Mouse (Mus musculus): ENCODE data around the gene Pitpnm2.
A peak's percentile ranks its signal among the peaks of the same experiment; 100 is the strongest.

Gene Pitpnm2

GRCm38 (mm10) chr5:124093852-124094604, 155.5 kb downstream of the Pitpnm2 start:
- DNase-seq (ENCODE audit: low spot score in 2 of 2) = no peak

DNA sequence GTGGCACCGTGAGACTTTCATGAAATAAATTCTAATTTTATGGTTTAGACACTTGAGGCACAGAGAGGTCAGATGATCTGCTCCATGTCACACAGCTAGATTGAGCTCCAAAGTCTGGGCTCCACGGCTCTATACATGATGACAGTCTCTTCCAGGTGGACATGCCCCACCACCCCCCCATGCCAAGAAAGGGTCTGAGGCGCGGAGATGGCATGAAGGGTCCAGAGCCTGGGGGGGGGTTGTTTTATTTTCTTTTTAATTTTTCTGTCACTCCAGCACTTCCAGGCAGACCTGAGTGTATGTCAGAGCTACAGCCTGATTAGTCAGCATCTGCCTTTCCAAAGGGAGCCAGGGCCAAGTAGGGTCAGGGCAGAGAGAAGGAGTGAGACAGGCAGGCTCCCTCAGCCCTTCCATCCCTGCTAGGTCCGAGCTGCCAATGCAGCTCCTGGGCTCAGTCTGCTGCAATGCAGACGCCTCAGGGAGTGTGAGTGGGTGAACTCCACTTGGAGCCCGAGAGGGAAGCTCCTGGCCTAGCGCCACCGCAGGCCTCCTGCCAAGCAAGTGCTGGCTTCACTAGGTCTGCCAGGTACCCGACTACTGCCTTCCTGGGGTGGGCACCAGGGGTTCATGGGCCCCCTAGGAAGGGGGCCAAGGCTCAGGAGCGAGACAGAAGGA, 156.3 kb downstream of the Pitpnm2 start:
- peak in 1 of 2 experiments; percentile 86 for DNase-seq (ENCODE audit: low spot score in 2 of 2)

DNA sequence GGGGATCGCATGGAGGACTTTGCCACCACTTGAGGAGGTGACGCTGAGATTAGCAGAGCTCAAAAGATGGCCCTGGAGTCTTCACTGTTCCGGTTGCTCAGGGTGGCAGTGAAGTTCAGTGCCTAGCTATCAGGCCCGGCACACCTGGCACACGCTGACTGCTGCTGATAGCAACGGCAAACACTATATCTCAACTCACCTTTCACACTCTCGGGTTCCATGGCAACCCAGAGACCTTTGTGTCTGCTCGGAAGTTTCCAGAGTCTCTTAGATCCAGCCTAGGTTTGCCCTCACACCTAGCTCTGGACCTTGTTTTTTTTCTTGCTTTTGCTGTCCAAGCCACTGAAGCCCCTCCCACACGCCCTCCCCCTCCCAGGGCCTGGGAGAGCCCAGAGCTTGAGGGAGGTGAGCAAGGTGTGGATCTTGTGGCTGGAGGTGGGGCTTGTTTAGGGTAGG, 157.6 kb downstream of the Pitpnm2 start:
- DNase-seq (ENCODE audit: low spot score in 2 of 2) = no peak

- no peak for DNase-seq (ENCODE audit: low spot score in 2 of 2)
These were observed 159.7 kb downstream of the Pitpnm2 start for GRCm38 (mm10) chr5:124089868-124090267.

GRCm38 (mm10) chr5:124086876-124087275, 162.7 kb downstream of the Pitpnm2 start:
- no peak for DNase-seq (ENCODE audit: low spot score in 2 of 2)

GRCm38 (mm10) chr5:124085513-124085912, 164.0 kb downstream of the Pitpnm2 start:
- peak; percentile 45 to 46 for DNase-seq (ENCODE audit: low spot score in 2 of 2)

DNA sequence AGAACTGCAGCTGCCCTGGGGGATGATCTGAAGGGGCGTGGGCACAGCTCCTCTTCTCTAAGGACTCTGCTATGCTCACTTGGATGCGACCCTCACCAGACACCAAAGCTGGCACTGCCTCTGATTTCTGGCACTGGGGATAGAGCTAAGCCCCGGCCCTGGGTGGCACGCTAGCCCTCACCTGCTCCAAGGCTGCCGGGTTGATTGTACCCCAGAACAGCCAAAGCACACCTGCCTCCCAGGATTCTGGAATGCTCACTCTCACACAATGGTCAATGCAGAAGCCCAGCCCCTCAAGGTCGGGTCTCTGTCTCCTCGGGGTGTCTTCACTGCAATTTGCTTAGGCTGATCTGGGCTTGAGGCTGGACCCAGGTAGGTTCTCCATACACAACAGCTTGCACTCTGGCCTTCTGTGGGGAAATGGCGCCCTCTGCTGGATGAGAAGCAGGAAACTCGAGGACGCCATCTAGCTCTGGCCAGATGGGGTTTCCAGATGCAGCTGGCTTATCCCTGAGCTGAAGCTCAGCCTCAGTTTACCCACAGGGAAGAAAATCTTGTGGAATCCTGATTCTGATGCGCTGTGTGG, 164.9 kb downstream of the Pitpnm2 start:
- DNase-seq (ENCODE audit: low spot score in 2 of 2) = peak; percentile 51 to 88

- DNase-seq (ENCODE audit: low spot score in 2 of 2) = no peak
These were observed 165.5 kb downstream of the Pitpnm2 start for GRCm38 (mm10) chr5:124083850-124084587.

DNA sequence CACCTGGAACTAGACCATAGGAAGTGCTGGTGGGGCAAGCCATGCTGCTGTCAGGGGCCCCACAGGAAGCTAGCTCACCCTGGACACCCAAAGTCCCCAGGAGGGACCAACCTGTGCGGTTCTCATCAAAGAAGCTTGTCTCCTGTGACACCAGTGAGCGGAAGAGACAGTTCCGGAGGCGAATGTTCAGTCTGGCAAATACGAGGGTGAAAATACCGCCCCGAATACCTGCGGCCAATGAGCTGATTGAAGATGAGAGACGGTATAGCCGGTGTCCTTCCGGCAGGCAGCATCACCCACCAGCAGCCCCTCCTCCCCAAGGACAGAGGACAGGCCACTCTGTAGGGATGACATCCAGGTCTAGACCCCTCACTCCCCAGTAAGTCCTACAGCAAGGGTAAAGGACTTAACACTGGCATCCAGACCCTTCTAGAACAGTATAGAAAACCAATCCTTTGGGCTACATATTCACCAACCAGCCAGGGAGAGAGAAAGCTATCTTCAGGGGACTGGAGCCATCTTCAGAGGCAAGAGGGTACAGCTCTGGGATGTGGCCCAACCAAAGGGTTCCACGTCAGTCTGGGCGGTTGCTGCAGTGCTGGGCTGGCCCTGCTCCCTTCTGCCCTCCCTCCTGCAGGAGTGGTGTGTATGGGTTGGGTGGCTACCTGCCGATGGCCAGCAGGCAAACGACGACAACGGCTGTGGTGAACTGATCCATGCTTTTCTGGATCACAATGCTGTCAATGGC, 166.4 kb downstream of the Pitpnm2 start:
- no peak for DNase-seq (ENCODE audit: low spot score in 2 of 2)

- DNase-seq (ENCODE audit: low spot score in 2 of 2) = no peak
These were observed 167.1 kb downstream of the Pitpnm2 start for GRCm38 (mm10) chr5:124082447-124082846.

GRCm38 (mm10) chr5:124079880-124080279, 169.7 kb downstream of the Pitpnm2 start:
- no peak for DNase-seq (ENCODE audit: low spot score in 2 of 2)

GRCm38 (mm10) chr5:124078794-124079416, 170.7 kb downstream of the Pitpnm2 start:
- DNase-seq (ENCODE audit: low spot score in 2 of 2) = peak; percentile 52 to 78

GRCm38 (mm10) chr5:124077856-124078460, 171.6 kb downstream of the Pitpnm2 start:
- no peak for DNase-seq (ENCODE audit: low spot score in 2 of 2)

DNA sequence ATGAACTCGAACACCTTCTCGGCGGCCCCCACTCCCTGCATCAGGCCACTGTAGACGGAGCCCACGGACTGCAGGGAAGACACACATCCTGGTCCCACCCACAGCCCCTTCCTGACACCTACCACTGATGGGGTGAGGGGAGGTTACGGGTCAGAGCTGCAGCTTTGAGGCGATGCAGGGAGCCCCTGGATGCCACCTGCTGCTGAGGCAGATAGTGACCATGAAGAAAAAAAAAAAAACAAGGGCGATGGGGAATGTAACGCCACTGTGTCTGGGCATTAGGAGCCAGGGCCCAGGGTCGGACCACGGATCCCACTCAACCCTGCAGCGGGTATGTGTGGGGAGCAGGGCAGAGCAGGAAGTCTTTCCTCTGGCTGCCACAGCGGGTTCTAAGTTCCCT, 172.3 kb downstream of the Pitpnm2 start:
- DNase-seq (ENCODE audit: low spot score in 2 of 2) = no peak

DNA sequence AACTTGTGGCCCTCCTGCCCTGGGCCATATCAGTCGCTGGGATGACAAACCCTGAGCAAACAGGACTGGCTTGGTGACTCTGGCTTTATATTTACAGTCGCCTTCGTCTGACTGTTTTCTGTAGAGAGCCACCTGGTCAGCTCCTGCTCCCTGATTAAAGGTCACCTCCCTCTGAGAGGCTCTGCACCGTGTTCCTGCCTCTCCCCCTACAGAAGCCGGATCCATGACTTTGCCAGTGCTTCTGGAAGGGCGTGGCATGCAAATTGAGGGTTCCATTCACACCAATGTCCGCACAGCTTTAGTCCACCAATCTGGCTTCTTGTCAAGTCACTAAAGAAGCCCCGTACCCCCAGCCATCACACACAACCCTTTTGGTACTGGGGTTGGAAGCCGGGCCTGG, 173.0 kb downstream of the Pitpnm2 start:
- no peak for DNase-seq (ENCODE audit: low spot score in 2 of 2)

DNA sequence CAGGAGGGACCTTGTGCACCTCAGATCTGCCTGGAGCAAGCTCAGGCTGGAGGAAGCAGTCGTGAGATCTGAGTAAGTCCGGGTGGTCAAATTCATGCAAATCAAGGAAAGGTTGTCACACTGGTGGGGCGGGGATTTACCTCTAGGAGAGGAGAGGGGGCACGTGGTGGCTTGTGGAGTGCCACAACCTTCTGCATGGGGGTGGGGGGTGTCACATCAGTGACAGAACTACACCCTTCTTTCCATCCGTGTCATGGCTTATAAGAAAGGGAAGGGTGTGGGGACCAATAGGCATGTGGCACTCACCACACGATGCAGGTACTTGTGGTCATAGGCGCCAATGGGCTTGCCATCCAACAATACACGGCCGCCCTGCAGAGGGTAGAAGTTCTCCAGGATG, 173.8 kb downstream of the Pitpnm2 start:
- DNase-seq (ENCODE audit: low spot score in 2 of 2) = no peak

DNA sequence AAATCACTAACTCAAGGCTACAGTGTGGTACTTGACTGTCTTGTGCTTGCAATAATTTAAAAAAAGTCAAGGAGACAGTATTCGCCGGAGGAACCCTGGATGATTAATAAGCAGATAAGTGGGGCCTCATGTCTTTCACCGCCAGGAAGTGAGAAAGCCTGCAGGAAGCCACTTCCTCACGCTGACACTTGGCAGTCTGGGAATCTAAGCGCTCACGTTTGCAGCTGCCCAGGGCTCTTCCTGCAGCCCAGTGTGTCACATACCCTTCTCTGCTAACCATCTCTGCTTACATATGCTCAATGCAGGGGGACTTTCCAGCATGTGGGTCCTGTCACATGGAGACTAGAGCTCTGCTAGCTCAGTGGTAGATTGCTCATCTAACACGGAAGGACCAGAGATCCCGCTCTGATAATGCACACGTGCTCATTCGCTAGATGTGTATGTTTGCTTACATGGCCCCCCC, 174.7 kb downstream of the Pitpnm2 start:
- no peak for DNase-seq (ENCODE audit: low spot score in 2 of 2)

DNA sequence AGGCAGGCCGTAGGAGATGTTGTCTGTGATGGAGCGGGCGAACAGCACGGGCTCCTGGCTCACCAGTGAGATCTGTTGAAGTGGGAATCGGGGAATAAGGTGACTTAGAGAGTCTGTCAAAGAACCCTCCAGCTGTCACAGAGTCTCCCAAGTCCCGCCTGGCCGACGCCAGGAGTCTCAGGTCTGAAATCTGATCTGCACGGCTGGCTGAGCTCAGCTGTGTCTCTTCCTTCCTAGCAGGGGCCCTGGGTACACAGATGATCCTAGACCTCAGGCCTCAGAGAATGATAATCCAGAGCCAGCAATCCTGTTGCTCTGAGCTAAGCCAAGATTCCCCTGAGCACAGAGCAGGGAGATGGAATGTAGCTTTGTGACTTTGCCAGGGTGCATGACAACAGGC, 175.9 kb downstream of the Pitpnm2 start:
- DNase-seq (ENCODE audit: low spot score in 2 of 2) = no peak

- DNase-seq (ENCODE audit: low spot score in 2 of 2) = no peak
These were observed 179.9 kb downstream of the Pitpnm2 start for GRCm38 (mm10) chr5:124069657-124070056.
